Comparison of ENCODE assay signal across 5 mouse cellular contexts in the genomic region with DNA sequence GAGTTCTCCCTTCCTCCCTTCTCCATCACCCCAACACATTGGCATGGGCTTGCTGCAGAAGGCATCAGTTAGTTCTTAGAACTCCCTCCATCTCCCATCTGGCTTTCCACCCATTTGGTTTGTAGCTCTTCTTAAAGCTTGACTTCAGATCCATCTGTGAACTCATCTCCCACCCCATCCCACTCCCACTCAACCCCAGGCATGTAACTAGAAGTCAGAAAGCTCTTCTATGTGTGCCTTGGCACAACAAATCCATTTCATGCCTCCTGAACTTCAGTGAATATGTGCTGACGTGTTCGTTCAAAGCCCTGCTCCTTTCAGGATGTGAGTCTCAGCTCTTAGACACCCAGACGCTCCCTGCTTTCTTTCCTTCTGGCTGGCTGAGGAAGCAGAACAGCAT.
"Had no signal": no experiment of that assay in that cellular context is flagged by ENCODE, and none has a peak within 500 bp of the region (broad histone marks: within the 10 kb centered on the region; RNA-seq: fewer than 3 reads in every experiment).

No protein-coding gene starts in this region.

- DNase-seq: kidney, adult 8-10 months; kidney, postnatal 36 days; lung, postnatal 14 days; thymus, adult 18-20 months; thymus, postnatal 14 days had no signal
